Mouse (Mus musculus): ENCODE measurements around the gene Rhox4g.
"Not testable (repeated sequence)": the region's sequence is repeated elsewhere in the genome, so short reads cannot be mapped to it uniquely, and the experiment has no call there.

The Rhox4g gene

DNA sequence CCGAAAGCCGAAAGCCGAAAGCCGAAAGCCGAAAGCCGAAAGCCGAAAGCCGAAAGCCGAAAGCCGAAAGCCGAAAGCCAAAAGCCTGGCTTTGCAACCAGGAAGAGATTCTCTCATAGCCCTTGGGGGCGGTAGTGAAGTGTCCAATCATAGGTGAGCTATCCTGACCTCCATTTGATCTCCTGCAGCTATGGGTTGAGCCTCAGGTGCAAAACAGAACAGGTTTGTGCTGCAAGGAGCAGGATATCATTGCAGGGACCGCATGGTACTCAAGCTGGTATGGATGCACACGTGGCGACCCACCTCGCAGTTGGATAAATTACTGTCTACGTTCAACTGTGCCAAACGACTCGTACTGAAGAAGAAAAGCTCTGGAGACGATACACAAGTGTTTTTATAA lies at the start of gene Rhox4g:
Gene Rhox4g (minus strand): TSS at position 101 of the 400 bp plus-strand sequence.
- not testable (repeated sequence) for DNase-seq (ENCODE audit: low spot score)

DNA sequence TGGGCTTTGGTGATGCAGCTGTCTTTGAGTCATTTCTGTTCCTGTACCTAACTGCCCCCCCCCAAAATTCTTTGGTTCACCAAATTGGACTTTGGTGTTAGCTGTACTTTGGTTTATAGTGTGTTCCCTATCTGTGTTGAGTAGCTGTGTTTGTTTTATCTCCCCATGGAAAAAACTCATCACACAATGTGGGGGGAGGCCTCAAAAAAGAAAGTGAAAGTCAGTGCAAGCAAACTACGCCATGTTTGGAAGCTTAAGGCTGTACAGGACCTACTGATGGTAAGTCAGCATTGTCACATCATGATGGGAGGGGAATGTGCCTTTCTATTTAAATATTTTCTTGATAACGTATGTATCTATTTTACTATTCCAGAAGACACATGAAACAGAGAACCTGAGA lies 41.1 kb upstream of the Rhox4g start:
- DNase-seq (ENCODE audit: low spot score), result no peak

DNA sequence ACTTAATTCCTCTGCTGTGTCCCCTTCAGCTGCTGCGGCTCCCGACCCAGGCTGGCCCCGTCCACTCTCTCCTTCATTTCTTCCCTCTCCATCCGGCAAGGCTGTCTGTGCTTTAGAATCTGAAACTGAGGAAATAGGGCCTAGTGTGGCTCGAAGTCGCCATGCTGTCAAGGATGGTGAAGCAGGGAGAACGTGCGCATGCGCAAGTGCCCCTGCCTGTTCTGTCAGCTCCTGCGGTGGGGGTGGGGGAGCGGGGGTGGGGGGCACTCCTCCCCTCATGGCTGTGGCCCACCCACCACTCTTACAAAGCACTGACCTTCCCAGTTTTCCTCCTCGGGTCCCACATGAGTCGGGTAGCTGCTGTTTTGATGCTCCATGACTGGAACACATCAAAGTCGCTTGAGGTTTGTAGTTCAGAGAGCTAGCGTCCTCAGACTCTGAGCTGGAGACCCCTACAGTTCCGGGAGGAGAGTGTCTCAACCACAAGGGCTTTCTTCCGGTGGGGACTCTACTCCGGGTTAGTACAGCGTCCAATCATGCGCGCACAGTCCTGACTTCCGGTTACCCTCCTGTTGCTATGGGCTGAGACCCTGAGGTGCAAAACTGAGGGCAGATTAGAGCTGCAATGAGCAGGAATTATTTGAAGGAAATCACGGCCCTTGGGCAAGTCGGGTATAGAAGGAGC lies 32.0 kb upstream of the Rhox4g start:
- no peak for DNase-seq (ENCODE audit: low spot score)

DNA sequence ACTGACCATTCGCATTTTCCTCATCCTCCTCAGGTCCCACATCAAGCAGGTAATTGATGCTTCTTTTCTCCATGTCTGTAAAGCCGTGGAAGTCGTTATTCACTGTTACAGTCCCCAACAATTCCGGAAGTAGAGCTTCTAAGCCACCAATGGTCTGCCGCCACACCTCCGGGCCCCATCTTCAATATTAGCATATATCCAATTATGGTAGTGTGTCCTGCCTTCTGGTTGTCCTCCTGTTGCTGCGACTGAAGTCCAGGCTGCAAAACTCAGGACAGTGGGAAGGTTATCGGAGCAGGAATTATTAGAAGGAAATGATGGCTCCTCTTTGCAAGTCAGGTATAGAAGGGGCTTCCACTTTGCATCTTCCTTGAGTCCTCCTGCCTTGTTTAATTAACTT lies 22.1 kb upstream of the Rhox4g start, which contains the start of gene Rhox2h:
Gene Rhox2h (minus strand): TSS at position 101 of the 400 bp plus-strand sequence.
- not testable (repeated sequence) for DNase-seq (ENCODE audit: low spot score)

DNA sequence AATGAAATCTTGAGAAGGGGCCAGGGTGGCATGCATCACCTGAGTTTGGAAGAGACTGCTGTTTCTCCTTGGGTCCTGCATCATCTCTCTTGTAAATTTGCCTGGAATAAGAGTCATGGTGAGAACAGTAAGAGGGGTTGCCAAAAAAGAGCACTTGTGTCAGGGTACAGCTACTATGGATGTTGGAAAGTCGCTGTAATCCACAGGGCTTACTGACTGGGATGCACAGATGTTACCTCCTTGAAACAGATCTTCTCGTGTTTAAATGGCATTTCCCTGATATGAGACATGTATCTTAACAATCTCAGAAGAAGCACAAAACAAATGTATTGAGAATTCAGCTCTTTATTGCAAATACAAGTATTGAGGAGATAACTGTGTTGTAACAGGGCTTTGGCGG lies 17.5 kb upstream of the Rhox4g start, which contains the start of gene Rhox3h:
Gene Rhox3h (minus strand): TSS at position 101 of the 400 bp plus-strand sequence.
- not testable (repeated sequence) for DNase-seq (ENCODE audit: low spot score)

DNA sequence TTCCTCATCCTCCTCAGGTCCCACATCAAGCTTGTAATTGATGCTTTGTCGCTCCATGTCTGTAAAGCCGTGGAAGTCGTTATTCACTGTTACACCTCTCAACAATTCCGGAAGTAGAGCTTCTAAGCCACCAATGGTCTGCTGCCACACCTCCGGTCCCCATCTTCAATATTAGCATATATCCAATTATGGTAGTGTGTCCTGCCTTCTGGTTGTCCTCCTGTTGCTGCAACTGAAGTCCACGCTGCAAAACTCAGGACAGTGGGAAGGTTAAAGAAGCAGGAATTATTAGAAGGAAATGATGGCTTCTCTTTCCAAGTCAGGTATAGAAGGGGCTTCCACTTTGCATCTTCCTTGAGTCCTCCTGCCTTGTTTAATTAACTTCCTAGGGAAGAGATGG lies 7.8 kb downstream of the Rhox4g start, which contains the start of gene Rhox2g:
Gene Rhox2g (minus strand): TSS at position 101 of the 400 bp plus-strand sequence.
- not testable (repeated sequence) for DNase-seq (ENCODE audit: low spot score)

DNA sequence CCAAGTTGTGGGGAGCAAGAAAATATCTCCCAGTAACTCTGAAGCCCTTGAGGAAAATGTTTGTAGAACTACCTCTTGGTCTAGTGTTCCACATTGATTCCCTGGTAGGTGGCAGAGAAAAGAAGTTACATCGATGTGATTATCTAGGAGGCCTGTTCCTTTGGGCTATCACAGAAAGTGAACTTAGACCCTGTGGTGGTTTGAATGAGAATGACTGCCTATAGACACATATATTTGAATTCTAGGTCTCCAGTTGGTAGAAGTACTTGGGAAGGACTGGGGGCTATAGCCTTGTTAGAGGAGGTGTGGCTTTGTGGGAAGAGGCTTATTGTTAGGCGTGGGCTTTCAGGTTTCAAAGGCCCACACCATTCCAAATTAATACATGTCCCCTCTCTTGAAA lies 22.6 kb downstream of the Rhox4g start, which contains the start of gene Rhox3g:
Gene Rhox3g (minus strand): TSS at position 101 of the 400 bp plus-strand sequence.
- not testable (repeated sequence) for DNase-seq (ENCODE audit: low spot score)

DNA sequence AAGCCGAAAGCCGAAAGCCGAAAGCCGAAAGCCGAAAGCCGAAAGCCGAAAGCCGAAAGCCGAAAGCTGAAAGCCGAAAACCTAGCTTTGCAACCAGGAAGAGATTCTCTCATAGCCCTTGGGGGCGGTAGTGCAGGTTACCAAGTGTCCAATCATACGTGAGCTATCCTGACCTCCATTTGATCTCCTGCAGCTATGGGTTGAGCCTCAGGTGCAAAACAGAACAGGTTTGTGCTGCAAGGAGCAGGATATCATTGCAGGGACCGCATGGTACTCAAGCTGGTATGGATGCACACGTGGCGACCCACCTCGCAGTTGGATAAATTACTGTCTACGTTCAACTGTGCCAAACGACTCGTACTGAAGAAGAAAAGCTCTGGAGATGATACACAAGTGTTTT lies 43.5 kb downstream of the Rhox4g start, which contains the start of gene Rhox4f:
Gene Rhox4f (minus strand): TSS at position 101 of the 400 bp plus-strand sequence.
- not testable (repeated sequence) for DNase-seq (ENCODE audit: low spot score)
